Mouse (Mus musculus): Measurements from ENCODE around the gene Smco3.

- no peak for TF ChIP-seq POLR2A (IDR thresholded peaks at IDR 0.05; ENCODE audit: insufficient read depth, low read length)
- no peak for TF ChIP-seq CTCF (IDR thresholded peaks at IDR 0.05; ENCODE audit: low read depth, low read length)
- no peak for TF ChIP-seq EP300 (IDR thresholded peaks at IDR 0.05; ENCODE audit: insufficient read depth, low read depth, low read length)
These were observed 19.9 kb downstream of the Smco3 start for GRCm38 (mm10) chr6:136815381-136815780.
